Mouse (Mus musculus) heart, embryonic 14.5 days (tissue): ENCODE results near the gene Cadm2. TPM values are rescaled to one million over a fixed set of nuclear protein-coding genes. Genes with fewer than 3 reads are reported as not detected.

ENCODE experiments used
- ATAC-seq: fragments of 200-750 bp; cut with Nextera tagmentation; 2 replicates; pipeline ENCODE4 v1.8.0; 2017; ENCODE audit warnings: low read depth, moderate TSS enrichment; ENCODE audit not compliant: insufficient number of reproducible peaks, insufficient read depth, low FRiP score
- H3K27ac ChIP-seq, 2 experiments: fragments of 200-500 bp in 1 of 2; fragments of 300-500 bp in 1 of 2; sonication (generic) in 1 of 2; replicated peaks in 1 of 2; 2 replicates each; pipeline ENCODE4 v1.5.1; 2012 to 2014; ENCODE audit warnings: low read depth in 2 of 2, low read length in 2 of 2, control low read depth in 1 of 2, mild to moderate bottlenecking in 1 of 2, mixed read lengths in 1 of 2; ENCODE audit not compliant: control insufficient read depth in 1 of 2, insufficient read depth in 1 of 2
- H3K27me3 ChIP-seq: fragments of 300-500 bp; sonication (generic); 2 replicates; pipeline ENCODE4 v1.6.1; 2014; ENCODE audit warnings: mild to moderate bottlenecking, low read length, control low read depth; ENCODE audit not compliant: control insufficient read depth, insufficient read depth
- H3K36me3 ChIP-seq: fragments of 300-500 bp; sonication (generic); 2 replicates; pipeline ENCODE4 v1.6.1; 2014; ENCODE audit warnings: mild to moderate bottlenecking, control low read depth, low read length, mixed read lengths; ENCODE audit not compliant: control insufficient read depth, insufficient read depth
- H3K4me1 ChIP-seq, 2 experiments: fragments of 200-500 bp in 1 of 2; fragments of 300-500 bp in 1 of 2; sonication (generic) in 1 of 2; 2 replicates each; pipeline ENCODE4 v1.6.1; 2012 to 2014; ENCODE audit warnings: low read length in 2 of 2, control low read depth in 1 of 2, mixed read lengths in 1 of 2; ENCODE audit not compliant: control insufficient read depth in 2 of 2, insufficient read depth in 2 of 2
- H3K4me2 ChIP-seq: fragments of 300-500 bp; sonication (generic); 2 replicates; pipeline ENCODE4 v1.6.1; 2014; ENCODE audit warnings: mild to moderate bottlenecking, low read length
- H3K4me3 ChIP-seq, 2 experiments: fragments of 200-500 bp in 1 of 2; fragments of 300-500 bp in 1 of 2; sonication (generic) in 1 of 2; 2 replicates each; pipeline ENCODE4 v1.5.1; 2012 to 2014; ENCODE audit warnings: low read length in 2 of 2, mild to moderate bottlenecking in 2 of 2, control low read depth in 1 of 2, low read depth in 1 of 2, moderate library complexity in 1 of 2; ENCODE audit not compliant: control insufficient read depth in 1 of 2, insufficient read depth in 1 of 2
- H3K9ac ChIP-seq: fragments of 300-500 bp; sonication (generic); 2 replicates; pipeline ENCODE4 v1.6.1; 2014; ENCODE audit warnings: mild to moderate bottlenecking, low read length
- H3K9me3 ChIP-seq: fragments of 300-500 bp; sonication (generic); 2 replicates; pipeline ENCODE4 v1.6.1; 2016; ENCODE audit warnings: low read length, control low read depth; ENCODE audit not compliant: control insufficient read depth
- WGBS: fragments of 180-500 bp; shearing (Covaris S2); extraction: QIAGEN DNeasy Blood & Tissue Kit; methylation state at CpG from one replicate; pipeline ENCODE4 v1.1.7; 2014; 5-methylcytosine and 5-hydroxymethylcytosine counted together
- polyA plus RNA-seq: library from polyadenylated mRNA; unstranded; fragments of >200 nt; fragmentation: Nextera tagmentation; extraction: Ambion mirVana; gene quantifications from 2 replicates; pipeline ENCODE4 v1.2.1, GENCODE M21; 2014

Cadm2 gene
- polyA plus RNA-seq, 1 experiment from 2014 or later, result 0.07 TPM

DNA sequence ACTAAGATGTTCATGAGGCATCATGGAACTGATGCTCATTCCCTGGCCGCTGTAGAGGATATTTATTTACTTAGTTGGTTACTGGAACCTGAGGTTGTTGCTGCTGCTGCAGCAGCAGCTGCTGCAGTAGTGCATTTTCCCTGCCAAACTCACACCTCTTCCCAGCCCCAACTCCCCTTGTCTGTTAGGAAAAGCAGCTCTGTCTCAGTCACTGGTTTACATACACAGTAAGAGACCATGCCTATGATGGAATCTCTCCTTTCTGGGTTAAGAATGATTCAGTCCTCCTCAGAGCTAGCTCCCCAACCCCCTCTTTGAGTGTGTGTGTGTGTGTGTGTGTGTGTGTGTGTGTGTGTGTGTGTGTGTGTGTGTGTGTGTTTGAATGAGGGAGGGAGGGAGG, 3.5 kb downstream of the Cadm2 start:
- no peaks in the 10 kb centered on the region for H3K9me3 ChIP-seq
- no peak overlapping the region for H3K27ac ChIP-seq
- H3K27me3 ChIP-seq, result peaks cover 22% of the 10 kb centered on the region
- peaks cover 3% of the 10 kb centered on the region in 2 experiments; a peak in 1 of 4 replicates for H3K4me1 ChIP-seq
- H3K9ac ChIP-seq, result no peak overlapping the region
- H3K4me2 ChIP-seq, result no peak overlapping the region
- no peak for ATAC-seq
- no peaks in the 10 kb centered on the region for H3K36me3 ChIP-seq
- no peak overlapping the region for H3K4me3 ChIP-seq
- 14% methylated on average over 1 of the region's 1 CpGs for whole genome bisulfite sequencing

DNA sequence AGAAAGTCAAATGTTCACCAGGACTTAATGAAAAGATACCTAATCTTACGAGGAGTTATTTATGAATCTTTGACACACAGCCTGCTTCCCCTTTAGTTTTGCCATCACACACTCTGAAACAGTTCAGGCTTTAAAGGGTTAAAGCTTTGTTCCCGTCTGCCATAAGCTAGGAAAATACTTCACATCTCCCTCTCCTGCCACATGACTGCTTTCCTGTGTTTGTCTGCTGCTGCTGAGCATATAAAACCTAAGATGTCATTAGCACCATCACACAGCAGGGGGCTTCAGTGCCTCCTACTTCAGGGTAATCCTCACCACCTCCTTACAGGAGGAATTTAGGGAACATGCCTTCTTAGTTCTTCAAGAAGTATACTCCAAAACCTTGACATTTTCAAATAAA, 6.8 kb downstream of the Cadm2 start:
- Histone ChIP-seq H3K27ac (no peak overlapping the region), H3K9me3 (no peaks in the 10 kb centered on the region), H3K4me3 (no peak overlapping the region), H3K4me1 (no peaks in the 10 kb centered on the region; a peak in 1 of 4 replicates), H3K4me2 (no peak overlapping the region), H3K27me3 (peaks cover 18% of the 10 kb centered on the region), H3K9ac (no peak overlapping the region), H3K36me3 (no peaks in the 10 kb centered on the region)
- 34% methylated on average over 2 of the region's 2 CpGs for WGBS
- no peak for ATAC-seq

DNA sequence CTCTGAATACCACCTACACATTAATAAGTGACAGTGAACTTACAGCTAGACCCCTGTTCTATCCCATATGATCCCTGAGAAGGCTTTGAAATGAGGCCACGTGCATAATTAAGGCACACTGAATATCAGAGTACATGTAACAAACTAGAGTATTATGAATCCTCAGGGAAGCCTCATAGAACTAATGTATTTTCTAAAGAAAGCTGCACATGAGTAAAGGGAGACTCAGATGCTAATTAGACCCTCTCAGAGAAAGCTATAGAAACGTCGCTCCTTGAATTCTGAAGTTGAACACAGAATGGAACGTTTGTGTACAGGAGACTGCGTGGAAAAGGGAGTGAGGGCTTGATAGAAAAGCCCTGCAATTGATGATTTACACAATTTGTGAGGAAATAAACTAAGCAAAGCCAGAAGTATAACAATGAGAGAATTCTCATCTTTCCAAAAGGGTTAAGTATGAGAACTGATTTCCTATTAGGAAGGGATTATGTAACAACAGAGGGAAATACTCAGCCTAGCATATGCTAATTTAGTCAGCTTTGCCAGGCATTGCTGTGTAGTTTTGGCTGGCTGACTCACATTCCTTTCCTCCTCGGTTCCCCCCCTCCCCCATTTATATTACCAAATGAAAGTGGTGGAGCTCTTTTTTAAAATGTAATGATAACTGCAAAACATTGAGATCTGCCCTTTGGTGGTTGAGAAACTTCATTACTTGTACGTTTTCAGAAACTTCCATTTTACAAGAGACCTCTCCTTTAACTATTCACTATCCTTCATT, 9.6 kb downstream of the Cadm2 start:
- Histone ChIP-seq H3K27me3 (no peaks in the 10 kb centered on the region; the same call in 1 of the 2 replicates), H3K4me3 (no peak overlapping the region), H3K9ac (no peak overlapping the region), H3K4me2 (no peak overlapping the region), H3K36me3 (no peaks in the 10 kb centered on the region), H3K27ac (no peak overlapping the region), H3K4me1 (no peaks in the 10 kb centered on the region), H3K9me3 (no peaks in the 10 kb centered on the region)
- ATAC-seq, result no peak
- 40% methylated on average over 7 of the region's 7 CpGs for WGBS

DNA sequence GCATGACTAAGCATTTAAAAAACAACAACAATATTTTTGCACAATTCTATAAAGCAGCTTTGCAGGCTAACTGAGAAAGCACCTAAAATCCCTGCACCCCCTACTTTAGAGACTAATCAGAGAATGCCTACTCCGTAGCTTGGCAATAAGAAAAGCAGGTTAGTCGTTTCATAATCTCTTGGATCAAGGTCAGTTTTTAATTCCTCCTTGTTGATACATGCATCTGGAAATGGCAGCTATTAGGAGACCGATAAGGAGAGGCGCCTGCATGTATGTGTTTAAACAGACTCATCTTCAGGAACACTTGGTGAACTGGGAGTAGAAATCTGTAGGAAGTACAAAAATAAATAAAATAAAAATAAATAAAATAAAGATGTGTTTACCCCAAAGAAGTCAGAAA, 11.6 kb downstream of the Cadm2 start:
- Histone ChIP-seq H3K4me3 (no peak overlapping the region), H3K27ac (no peak overlapping the region), H3K36me3 (no peaks in the 10 kb centered on the region), H3K4me1 (no peaks in the 10 kb centered on the region), H3K4me2 (no peak overlapping the region), H3K9me3 (no peaks in the 10 kb centered on the region), H3K27me3 (no peaks in the 10 kb centered on the region), H3K9ac (no peak overlapping the region)
- ATAC-seq, result no peak
- 66% methylated on average over 4 of the region's 4 CpGs for WGBS

DNA sequence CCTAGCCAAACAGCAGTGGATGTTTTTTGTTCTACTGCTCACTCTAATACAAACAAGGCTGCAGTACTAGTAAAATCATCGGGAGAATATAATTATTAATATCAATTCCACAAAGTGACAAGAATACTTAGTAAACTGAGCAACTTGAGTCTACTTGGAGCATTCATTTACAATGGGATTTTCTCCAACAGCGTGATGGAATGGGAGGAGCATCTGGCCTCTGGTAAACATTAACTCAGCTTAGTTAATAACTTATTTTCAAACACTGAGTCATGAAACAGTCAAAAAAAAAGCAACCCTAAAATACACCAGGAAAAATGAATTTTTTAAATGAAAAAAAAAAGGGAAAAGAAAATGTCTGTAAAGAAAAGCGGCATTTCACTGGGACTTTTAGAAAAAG, 12.2 kb downstream of the Cadm2 start:
- no peaks in the 10 kb centered on the region for H3K4me1 ChIP-seq
- no peaks in the 10 kb centered on the region for H3K27me3 ChIP-seq
- H3K4me2 ChIP-seq, result no peak overlapping the region
- WGBS, result 79% methylated on average over 3 of the region's 3 CpGs
- H3K9ac ChIP-seq, result no peak overlapping the region
- H3K9me3 ChIP-seq, result no peaks in the 10 kb centered on the region
- ATAC-seq, result no peak
- H3K27ac ChIP-seq, result no peak overlapping the region
- no peak overlapping the region for H3K4me3 ChIP-seq
- H3K36me3 ChIP-seq, result no peaks in the 10 kb centered on the region

DNA sequence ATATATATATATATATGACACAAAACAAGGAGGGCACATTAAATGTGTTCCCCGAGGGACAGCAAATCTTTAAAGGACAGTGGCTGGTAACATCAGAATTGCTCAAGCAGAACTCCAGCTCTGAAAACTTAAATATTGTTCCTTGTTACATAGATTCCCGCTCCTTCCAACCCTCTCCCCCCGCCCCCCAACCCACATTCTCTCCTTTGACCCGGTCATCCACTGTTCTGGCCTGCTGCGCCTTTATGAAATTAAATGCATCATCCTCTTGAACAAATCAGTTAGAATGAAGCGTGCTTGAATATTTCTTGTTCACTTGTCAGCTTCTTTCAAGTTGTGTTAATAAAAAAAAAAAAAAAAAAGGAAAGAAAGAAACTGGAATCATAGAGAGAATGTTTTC, 15.0 kb downstream of the Cadm2 start:
- H3K4me3 ChIP-seq, result no peak overlapping the region
- no peak for ATAC-seq
- H3K36me3 ChIP-seq, result no peaks in the 10 kb centered on the region
- H3K4me2 ChIP-seq, result no peak overlapping the region
- H3K9ac ChIP-seq, result no peak overlapping the region
- no peak overlapping the region for H3K27ac ChIP-seq
- WGBS, result 84% methylated on average over 6 of the region's 6 CpGs
- no peaks in the 10 kb centered on the region for H3K27me3 ChIP-seq
- no peaks in the 10 kb centered on the region for H3K9me3 ChIP-seq
- no peaks in the 10 kb centered on the region for H3K4me1 ChIP-seq

DNA sequence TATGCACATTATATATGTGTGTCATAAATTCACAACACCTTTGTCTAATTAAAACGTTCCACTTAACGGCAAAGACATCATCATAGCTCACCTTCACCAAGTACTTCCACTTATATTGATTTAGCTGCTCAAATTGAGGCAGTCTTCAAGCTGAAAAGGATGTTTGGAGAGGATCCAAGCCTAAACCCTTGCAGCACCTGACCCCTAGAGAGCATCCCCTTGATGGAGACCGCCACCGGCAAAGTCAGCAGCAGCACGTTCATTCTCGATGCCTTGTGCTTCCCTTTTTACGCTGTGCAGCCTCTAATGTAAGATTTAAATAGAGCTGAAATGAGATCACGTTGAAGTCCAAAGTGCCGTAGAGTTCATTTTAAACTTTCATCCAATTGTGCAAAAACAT, 20.7 kb downstream of the Cadm2 start:
- ATAC-seq, result no peak
- Histone ChIP-seq H3K4me1 (no peaks in the 10 kb centered on the region), H3K4me2 (no peak overlapping the region), H3K9me3 (no peaks in the 10 kb centered on the region), H3K4me3 (no peak overlapping the region), H3K27me3 (no peaks in the 10 kb centered on the region), H3K27ac (no peak overlapping the region), H3K36me3 (no peaks in the 10 kb centered on the region), H3K9ac (no peak overlapping the region)
- 83% methylated on average over 9 of the region's 9 CpGs for WGBS

DNA sequence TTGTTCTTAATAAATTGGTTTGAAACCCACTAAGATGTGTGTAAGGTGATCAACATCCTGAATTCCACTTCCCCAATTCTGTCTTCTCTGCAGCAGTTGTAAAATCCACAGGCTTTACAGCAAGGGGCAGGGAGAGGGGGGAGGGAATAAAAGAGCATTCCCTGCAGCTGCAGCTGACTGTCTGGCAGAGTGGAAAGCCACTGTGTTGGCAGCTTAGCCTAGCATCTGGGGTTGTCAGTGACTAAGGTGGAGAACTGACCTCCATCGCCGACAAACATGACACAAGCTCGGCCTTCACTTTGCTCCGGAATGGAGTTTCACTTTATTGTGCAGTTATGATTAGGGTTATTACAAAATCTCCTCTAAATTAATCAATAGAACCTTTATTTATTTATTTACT, 21.9 kb downstream of the Cadm2 start:
- H3K36me3 ChIP-seq, result no peaks in the 10 kb centered on the region
- 76% methylated on average over 4 of the region's 4 CpGs for WGBS
- H3K27me3 ChIP-seq, result no peaks in the 10 kb centered on the region
- no peak overlapping the region for H3K4me3 ChIP-seq
- H3K4me2 ChIP-seq, result no peak overlapping the region
- H3K4me1 ChIP-seq, result no peaks in the 10 kb centered on the region
- no peak overlapping the region for H3K27ac ChIP-seq
- no peak overlapping the region for H3K9ac ChIP-seq
- no peaks in the 10 kb centered on the region for H3K9me3 ChIP-seq
- ATAC-seq, result no peak
